Mouse (Mus musculus): Measurements from ENCODE around the gene Bahd1.

The Bahd1 gene

GRCm38 (mm10) chr2:118898771-118899170 lies 1.4 kb upstream of the Bahd1 start:
- no peak for DNase-seq (ENCODE audit: low spot score)

DNA sequence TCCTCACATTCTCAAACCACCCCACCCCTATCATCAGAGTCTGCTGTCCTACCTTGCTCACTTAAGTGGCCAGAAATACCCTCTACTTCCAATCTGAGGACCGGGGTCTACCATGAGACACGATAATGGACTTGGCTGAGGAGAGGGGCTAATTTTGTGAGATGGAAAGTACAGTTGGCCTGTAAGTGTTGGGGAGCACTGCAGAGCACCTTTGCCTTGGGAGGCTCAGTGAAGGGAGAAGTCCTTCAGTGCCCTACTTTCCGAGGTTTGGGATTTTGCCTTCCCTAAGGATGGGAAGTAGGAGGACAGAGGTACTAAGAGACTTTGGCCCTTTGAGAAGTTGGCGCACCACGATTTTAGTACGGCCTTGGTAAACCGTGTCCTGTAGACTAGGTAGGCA lies 871 bp upstream of the Bahd1 start:
- DNase-seq (ENCODE audit: low spot score), result no peak

DNA sequence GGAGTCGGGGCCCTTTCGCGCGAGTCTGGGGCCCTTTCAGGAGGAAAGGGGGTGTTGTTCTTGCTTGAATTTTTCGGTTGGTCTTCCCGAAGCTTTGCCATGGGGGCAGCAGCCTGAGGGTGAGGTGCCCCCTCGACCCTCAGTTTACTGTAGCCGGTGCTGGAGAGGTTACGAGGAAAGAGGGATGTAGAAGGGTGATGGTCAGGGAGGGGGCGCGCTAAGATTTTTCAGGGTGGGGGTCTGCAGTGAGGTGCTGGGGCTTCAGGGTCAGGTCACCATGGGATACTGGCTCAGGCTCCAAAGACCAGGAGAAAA lies 606 bp downstream of the Bahd1 start:
- DNase-seq (ENCODE audit: low spot score), result no peak

GRCm38 (mm10) chr2:118901175-118902031 lies 1.2 kb downstream of the Bahd1 start:
- peak; percentile 96 for DNase-seq (ENCODE audit: low spot score)

DNA sequence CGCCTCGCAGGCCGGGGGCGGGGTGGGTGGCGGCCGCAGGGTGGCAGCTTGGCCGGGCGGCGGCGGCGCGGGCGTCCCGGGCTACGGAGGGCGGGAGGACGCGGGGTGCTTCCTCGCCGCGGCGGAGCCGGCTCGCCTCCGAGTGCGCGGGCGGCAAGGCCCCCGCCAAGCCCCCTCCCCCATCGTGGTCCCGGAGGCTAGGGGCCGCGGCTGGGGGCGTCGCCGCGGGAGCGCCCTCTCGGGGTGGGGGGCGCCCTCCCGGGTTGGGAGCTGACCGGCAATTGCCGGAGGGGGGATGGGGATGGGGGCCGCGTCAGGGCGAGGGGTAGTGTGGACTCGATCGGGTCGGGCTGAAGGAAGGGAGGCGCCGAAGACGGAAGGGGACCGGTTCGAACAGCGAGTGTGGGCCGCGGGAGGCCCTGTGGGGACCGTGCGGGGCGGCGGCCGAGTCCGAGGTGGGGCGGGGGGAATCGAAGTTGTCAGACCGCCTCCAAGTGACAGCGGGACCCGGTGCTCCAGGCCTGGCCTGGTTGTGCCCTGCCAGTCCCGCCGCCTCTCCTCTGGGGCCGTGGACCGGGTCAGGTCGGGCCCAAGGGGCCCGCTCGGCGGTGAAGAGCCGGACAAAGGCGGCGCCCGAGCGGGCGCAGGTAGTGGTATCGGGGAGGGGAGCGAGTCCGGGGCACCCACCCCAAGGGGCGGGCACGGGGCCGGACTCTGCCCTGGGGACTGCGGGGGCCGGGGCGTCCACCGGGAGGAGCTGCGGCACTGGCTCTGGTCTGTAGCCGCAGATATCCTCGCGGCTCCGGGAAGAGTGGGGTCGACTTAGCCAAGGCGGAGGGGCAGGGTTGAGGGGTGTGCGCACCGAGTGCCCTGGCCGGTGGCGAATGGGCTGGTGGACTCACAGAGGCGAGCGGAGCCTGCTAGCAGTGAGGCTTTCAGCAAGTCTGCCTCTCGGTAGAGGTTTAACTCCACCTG lies 2.2 kb downstream of the Bahd1 start:
- peak; percentile 34 for DNase-seq (ENCODE audit: low spot score)

DNA sequence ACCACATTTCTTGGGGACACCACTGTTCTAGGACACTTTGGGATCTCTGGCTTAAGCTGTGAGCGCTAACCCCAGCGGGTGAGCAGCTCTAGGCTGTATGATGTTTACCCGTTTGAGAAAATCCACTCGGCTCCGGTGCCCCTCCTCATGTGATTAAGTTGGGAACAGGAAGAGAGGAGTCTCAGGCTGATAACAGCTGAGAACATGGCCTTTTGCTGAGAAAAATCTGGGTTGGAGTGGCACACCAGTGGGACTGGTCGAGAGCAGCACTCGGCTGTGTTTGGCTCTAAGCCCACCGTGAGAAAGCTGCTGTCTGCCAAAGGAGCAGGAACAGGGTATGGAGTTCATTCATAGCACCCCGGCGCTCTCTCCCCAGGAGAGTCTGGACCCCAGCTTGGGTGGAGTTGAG lies 3.2 kb downstream of the Bahd1 start:
- DNase-seq (ENCODE audit: low spot score), result no peak

DNA sequence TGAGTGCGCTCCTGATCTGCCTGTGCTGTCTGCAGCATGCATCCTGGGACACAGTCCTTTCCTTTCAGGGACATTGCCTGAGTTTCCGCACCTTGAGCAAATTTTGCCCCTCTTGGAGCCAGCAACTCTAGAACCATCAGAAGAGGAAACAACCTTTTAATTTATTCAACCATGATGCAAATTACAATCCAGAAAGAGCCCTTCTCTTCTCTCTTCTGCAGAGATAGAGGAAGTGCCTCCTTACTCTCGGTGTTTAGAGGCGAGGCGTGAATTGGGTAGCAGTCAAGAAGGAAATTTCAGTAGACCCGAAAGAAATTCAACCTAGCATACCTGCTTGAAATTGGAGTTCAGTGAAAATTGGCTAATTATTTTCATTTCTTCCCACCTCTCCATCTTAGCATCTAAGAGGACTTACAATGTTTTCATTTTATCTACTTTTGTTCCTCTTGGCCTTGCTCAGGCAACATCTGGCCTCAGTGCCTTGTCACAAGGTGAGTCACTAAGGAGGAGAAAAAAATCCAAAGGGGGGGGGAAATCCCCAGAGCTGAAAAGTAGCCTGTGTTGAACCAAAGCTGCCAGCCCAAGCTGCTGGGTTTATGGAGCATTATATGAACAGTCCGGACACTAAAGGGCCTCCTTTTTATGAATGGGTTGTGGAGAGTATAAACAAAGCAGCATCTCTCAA lies 5.4 kb downstream of the Bahd1 start:
- no peak for DNase-seq (ENCODE audit: low spot score)

DNA sequence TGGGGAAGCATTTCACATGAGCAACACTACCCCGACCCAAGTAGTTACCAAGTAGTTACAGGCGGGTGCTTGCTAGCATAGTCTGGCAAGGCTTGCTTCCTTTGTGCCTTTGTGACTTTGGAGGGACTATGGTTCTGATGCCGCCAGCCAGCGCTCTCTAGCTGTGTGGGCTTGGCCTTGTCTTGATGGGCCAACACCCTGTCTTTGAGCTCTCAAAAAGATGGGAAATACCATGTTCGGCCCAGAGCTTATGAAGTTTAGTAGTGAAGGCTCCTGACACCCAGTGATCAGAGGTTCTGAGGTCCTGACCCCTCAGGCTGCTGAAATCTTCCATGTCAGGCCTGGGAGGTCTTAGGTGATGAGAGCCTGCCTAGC lies 5.9 kb downstream of the Bahd1 start:
- no peak for DNase-seq (ENCODE audit: low spot score)

DNA sequence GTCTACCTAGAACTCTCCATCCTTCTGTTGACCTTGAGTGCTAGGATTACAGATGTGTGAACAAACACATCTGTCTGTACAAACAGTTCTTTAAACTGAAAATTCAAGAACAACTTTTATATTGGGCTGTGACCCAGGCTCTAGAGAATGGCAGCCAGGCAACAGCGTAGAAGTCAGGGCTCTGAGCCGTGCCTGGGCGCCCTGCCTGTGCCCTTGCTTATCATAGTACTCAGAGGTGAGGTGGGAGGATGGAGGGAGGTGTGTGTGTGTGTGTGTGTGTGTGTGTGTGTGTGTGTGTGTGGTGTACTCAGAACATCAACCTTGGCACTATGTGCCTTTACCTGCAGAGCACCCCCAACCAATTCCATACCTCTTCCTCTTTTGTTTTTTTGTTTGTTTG lies 7.6 kb downstream of the Bahd1 start:
- DNase-seq (ENCODE audit: low spot score), result no peak

DNA sequence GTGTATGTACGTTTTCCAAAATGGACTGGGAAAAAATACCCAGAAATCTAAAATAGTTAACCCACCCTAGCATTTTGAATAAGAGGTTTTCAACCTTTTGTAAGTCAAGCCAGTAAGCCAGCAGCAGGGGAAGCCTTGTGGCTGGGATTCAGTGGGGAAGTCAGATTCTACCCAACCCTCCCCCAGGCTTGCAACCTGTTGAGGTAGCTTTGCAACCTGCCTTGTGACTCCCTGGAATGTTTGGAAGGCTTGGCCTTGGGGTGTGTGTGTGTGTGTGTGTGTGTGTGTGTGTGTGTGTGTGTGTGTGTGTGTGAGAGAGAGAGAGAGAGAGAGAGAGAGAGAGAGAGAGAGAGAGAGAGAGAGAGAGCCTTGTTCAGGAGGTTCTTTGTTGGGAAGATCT lies 9.0 kb downstream of the Bahd1 start:
- DNase-seq (ENCODE audit: low spot score), result no peak

GRCm38 (mm10) chr2:118910605-118911278 lies 10.6 kb downstream of the Bahd1 start:
- DNase-seq (ENCODE audit: low spot score), result no peak

GRCm38 (mm10) chr2:118912706-118913105 lies 12.5 kb downstream of the Bahd1 start:
- DNase-seq (ENCODE audit: low spot score), result no peak

- DNase-seq (ENCODE audit: low spot score), result no peak
Observed at GRCm38 (mm10) chr2:118913551-118914276, 13.5 kb downstream of the Bahd1 start.

DNA sequence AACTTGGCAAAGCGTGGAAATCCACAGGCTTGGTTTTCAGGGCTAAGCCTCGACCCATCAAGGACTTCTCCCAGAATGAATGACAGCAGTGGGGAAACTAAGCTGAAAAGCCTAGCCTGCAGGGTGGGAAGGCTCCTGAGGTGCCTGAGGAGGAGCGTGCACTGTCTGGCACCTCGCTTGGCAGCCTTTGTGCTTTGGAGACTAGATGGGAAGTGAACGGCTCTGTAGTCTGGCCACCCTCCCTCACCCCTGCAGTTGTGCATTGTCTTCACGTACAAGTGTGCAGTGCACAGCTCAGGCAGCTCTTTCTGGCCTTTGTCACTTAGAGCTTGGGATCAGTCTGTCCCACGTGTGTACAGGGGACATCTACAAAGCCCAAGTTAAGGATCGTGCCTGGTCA lies 14.5 kb downstream of the Bahd1 start:
- no peak for DNase-seq (ENCODE audit: low spot score)

DNA sequence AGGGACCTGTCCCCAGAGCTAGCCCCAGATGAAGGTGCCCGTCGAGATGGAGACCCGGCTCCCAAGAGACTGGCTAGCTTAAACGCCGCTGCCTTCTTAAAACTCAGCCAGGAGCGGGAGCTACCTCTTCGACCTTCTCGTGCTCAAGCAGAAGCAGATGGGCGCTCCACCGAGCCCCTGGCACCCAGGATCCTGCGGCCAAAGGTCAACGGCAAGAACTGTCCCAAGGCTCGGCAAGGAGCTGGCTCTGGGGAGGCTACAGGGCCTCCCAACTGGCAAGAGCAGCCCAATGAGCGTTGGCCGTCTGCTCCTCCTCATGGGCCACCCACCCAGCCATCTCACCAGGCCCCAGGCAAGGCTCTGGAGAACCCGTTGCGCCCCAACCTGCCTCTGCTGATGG lies 16.3 kb downstream of the Bahd1 start:
- no peak for DNase-seq (ENCODE audit: low spot score)

DNA sequence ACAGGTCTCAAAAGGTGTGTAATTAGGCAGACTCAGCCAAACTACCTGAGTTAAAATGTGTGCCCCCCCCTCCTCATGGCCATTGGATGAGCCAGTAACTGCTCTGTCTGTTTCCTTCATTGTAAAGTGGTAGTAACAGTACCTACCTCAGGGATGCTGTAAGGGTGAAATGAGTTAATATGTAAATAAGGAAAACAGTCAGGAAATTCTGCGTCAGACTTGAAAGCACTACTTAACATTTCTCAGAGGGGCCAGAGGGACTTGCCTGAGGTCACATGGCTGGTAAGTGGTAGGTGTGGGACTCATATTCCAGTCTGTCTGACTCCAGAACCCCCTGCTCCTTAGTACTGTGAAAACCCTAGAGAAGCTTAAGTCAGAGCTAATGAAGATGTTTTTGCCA lies 18.4 kb downstream of the Bahd1 start:
- DNase-seq (ENCODE audit: low spot score), result no peak

- no peak for DNase-seq (ENCODE audit: low spot score)
Observed at GRCm38 (mm10) chr2:118920428-118920827, 20.3 kb downstream of the Bahd1 start.

DNA sequence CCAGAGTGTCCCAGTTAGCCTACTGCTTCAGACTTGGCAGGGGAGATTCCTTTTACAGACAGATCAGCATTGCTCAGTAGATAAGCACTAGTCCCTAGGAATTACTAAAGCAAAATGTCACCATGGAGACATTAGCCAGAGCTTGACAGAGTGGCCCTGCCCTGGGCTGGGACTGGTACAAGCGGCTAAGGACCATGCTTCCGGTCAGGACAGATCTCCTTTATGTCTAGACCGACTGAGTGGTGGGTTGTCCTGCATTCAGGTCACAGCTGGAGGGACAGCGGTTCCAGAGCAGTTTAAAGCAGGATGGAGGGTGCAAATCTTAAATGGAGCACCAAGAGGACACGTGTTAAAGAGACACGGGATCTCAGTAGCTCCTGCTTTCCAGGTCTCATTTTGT lies 25.8 kb downstream of the Bahd1 start:
- DNase-seq (ENCODE audit: low spot score), result no peak

DNA sequence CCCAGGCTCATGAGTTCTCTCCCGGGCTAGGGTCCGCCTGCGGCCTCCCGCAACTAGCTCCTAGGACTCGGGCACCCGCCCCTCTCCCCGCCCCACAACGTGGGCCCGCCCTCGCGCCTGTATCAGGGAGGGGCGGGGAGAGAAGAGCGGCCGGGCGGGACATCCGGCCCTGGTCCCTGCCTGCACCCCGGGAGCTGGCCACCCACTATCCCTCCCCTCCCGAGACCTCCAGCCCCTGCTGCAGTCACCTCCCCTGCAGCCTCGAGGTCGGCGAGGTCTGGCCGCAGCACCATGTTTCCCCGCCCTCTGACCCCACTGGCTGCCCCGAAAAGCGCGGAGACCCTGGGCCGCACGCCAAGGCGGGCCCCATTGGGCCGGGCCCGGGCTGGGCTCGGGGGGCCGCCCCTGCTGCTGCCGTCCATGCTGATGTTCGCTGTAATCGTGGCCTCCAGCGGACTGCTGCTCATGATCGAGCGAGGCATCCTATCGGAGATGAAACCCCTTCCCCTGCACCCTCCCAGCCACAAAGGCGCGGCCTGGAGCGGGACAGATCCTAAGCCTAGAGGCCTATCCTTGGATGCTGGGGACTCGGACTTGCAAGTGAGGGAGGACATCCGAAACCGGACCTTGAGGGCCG lies 26.3 kb downstream of the Bahd1 start, which contains the start of gene Chst14:
TSS of gene Chst14 (plus strand) at position 136 of the 637 bp plus-strand sequence.
- peak; percentile 73 for DNase-seq (ENCODE audit: low spot score)

DNA sequence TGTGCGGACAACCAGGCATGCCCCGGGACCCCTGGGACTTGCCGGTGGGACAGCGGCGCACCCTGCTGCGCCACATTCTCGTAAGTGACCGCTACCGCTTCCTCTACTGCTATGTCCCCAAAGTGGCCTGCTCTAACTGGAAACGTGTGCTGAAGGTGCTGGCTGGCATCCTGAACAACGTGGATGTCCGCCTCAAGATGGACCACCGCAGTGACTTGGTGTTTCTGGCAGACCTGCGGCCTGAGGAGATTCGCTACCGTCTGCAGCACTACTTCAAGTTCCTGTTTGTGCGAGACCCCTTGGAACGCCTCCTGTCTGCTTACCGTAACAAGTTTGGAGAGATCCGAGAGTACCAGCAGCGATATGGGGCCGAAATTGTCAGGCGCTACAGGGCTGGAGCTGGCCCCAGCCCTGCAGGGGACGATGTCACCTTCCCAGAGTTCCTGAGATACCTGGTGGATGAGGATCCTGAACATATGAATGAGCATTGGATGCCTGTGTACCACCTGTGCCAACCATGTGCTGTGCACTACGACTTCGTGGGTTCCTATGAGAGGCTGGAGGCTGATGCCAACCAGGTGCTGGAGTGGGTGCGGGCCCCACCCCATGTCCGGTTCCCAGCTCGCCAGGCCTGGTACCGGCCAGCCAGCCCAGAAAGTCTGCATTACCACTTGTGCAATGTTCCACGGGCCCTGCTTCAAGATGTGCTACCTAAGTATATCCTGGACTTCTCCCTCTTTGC lies 27.0 kb downstream of the Bahd1 start:
- no peak for DNase-seq (ENCODE audit: low spot score)

Measured in urinary bladder, postnatal 25 days (tissue).